ENCODE assay signal across 8 mouse cellular contexts in genomic region chr1:85794106-85794771, GRCm38 (mm10). TPM values are rescaled to one million over a fixed set of nuclear protein-coding genes. Genes with fewer than 3 reads are reported as not detected.
DNase-seq lines count a peak whose midpoint lies in the region; ATAC-seq and TF ChIP-seq lines count a peak whose summit lies in the region.

No protein-coding gene starts in this region.

- 0 out of 2 replicates have a peak, but pooled peaks cover 3% of the 10 kb centered on the region for H3K36me3 ChIP-seq in forebrain, embryonic 15.5 days
- H3K36me3 ChIP-seq in hindbrain, embryonic 11.5 days (ENCODE audit: control insufficient read depth, insufficient read depth, low read length): no peaks in the 10 kb centered on the region

- ATAC-seq in forebrain, embryonic 15.5 days (replicated peaks): peak; percentile 18
- ATAC-seq in hindbrain, embryonic 11.5 days (ENCODE audit: low FRiP score): peak; percentile 31; the same call in 1 of the 2 replicates
- ATAC-seq in megakaryocyte-erythroid progenitor cell, adult 5-6 weeks (replicated peaks; ENCODE audit: low FRiP score, low TSS enrichment, poor library complexity, severe bottlenecking): peak; percentile 70

- H3K4me3 ChIP-seq in left cerebral cortex, adult 2 months: peak overlapping the region; percentile 99
- H3K4me3 ChIP-seq in forebrain, embryonic 15.5 days: peak overlapping the region; percentile 82
- peak overlapping the region; percentile 97 for H3K4me3 ChIP-seq in hindbrain, embryonic 11.5 days (ENCODE audit: low read depth, low read length)

- intact Hi-C loops in left cerebral cortex, adult 2 months (cut with DNase I): loop anchor here (5.0 kb wide), 1 partner anchor 103 kb away; no protein-coding TSS in a partner anchor

- peak overlapping the region; percentile 90 for H3K9ac ChIP-seq in forebrain, embryonic 15.5 days (replicated peaks)
- peak overlapping the region; percentile 96 for H3K9ac ChIP-seq in hindbrain, embryonic 11.5 days (ENCODE audit: low read depth, low read length)

- H3K9me3 ChIP-seq in forebrain, embryonic 15.5 days: no peaks in the 10 kb centered on the region
- no peaks in the 10 kb centered on the region for H3K9me3 ChIP-seq in hindbrain, embryonic 11.5 days (ENCODE audit: control insufficient read depth, low read length)

- WGBS in forebrain, embryonic 15.5 days: under 1% methylated on average over 38 of the region's 38 CpGs
- whole genome bisulfite sequencing in hindbrain, embryonic 11.5 days: under 1% methylated on average over 38 of the region's 38 CpGs

- H3K27me3 ChIP-seq in forebrain, embryonic 15.5 days: no peaks in the 10 kb centered on the region
- no peaks in the 10 kb centered on the region for H3K27me3 ChIP-seq in hindbrain, embryonic 11.5 days (ENCODE audit: control insufficient read depth, insufficient read depth, low read length)

- peak; percentile 29 to 35 for DNase-seq in left cerebral cortex, adult 2 months (ENCODE audit: extremely low spot score in 1 of 2, low spot score in 2 of 2)
- DNase-seq in left cerebral cortex, adult 11 months (ENCODE audit: low spot score): no peak
- DNase-seq in c-Kit-positive CD71-positive TER-119-negative erythroid progenitor cells, embryonic 14.5 days (ENCODE audit: low read depth): peak; percentile 47
- DNase-seq in hindbrain, embryonic 11.5 days (ENCODE audit: low spot score): peak; percentile 71
- peak; percentile 7 to 31 for DNase-seq in layer of hippocampus, postnatal 25 days (ENCODE audit: extremely low spot score in 1 of 2, low spot score in 1 of 2)
- DNase-seq in spleen, adult 12 weeks (ENCODE audit: low spot score): peak; percentile 58

- peaks cover 16% of the 10 kb centered on the region for H3K4me1 ChIP-seq in forebrain, embryonic 15.5 days
- H3K4me1 ChIP-seq in hindbrain, embryonic 11.5 days (replicated peaks; ENCODE audit: control insufficient read depth, insufficient read depth, low read length): no peaks in the 10 kb centered on the region

- peak overlapping the region; percentile 92 for H3K27ac ChIP-seq in left cerebral cortex, adult 2 months
- H3K27ac ChIP-seq in forebrain, embryonic 15.5 days (replicated peaks): peak overlapping the region; percentile 95
- peak overlapping the region; percentile 95 for H3K27ac ChIP-seq in hindbrain, embryonic 11.5 days (ENCODE audit: low read depth, low read length)

- H3K4me2 ChIP-seq in forebrain, embryonic 15.5 days (replicated peaks): peak overlapping the region; percentile 58
- H3K4me2 ChIP-seq in hindbrain, embryonic 11.5 days (replicated peaks; ENCODE audit: low read depth, low read length): peak overlapping the region; percentile 67

- no peak for TF ChIP-seq CTCF in left cerebral cortex, adult 2 months (IDR thresholded peaks at IDR 0.05)

RNA-seq across cellular contexts. Expression of gene Cab39, which starts 1.0 kb away (rescaled TPM):
- total RNA-seq in left cerebral cortex, adult 2 months (2021): 100 to 1,000 TPM; 149 to 175 TPM
- 49.2 and 53.2 TPM in 2 replicates for polyA plus RNA-seq in forebrain, embryonic 15.5 days (2015; fragmentation: Nextera tagmentation; extraction: Ambion mirVana)
- 72.7 and 77.1 TPM in 2 replicates for polyA plus RNA-seq in hindbrain, embryonic 11.5 days (2014; fragmentation: Nextera tagmentation; extraction: Ambion mirVana)
- total RNA-seq in layer of hippocampus, postnatal 25 days (2021): 100 to 1,000 TPM; 149 to 151 TPM
- total RNA-seq in megakaryocyte-erythroid progenitor cell, adult 5-6 weeks (2014; fragmentation: Nextera tagmentation): 53.9 and 68.0 TPM in 2 replicates
- total RNA-seq in megakaryocyte-erythroid progenitor cell, adult 5-6 weeks (2017): 113 and 117 TPM in 2 replicates

RNA-seq across cellular contexts. Expression of gene A630001G21Rik, which starts 15.8 kb away (rescaled TPM):
- not detected for total RNA-seq in left cerebral cortex, adult 2 months (2021)
- polyA plus RNA-seq in forebrain, embryonic 15.5 days (2015; fragmentation: Nextera tagmentation; extraction: Ambion mirVana): 0.29 and 0.41 TPM in 2 replicates
- polyA plus RNA-seq in hindbrain, embryonic 11.5 days (2014; fragmentation: Nextera tagmentation; extraction: Ambion mirVana): 1.4 and 2.3 TPM in 2 replicates
- under 1 TPM; 0.44 to 0.75 TPM for total RNA-seq in layer of hippocampus, postnatal 25 days (2021)
- 35.7 and 49.8 TPM in 2 replicates for total RNA-seq in megakaryocyte-erythroid progenitor cell, adult 5-6 weeks (2014; fragmentation: Nextera tagmentation)
- total RNA-seq in megakaryocyte-erythroid progenitor cell, adult 5-6 weeks (2017): 15.5 and 23.5 TPM in 2 replicates

Comparison
In these comparisons a context has a peak if more than half of its experiments do, and no peak if none do; other contexts are left out.
1. ATAC-seq: peak in every context shown above with its lines; median percentile 70 in megakaryocyte-erythroid progenitor cell, adult 5-6 weeks; 31 in hindbrain, embryonic 11.5 days; 18 in forebrain, embryonic 15.5 days.
2. RNA of gene A630001G21Rik, which starts 15.8 kb away (total RNA-seq): 15.5 to 49.8 TPM in megakaryocyte-erythroid progenitor cell, adult 5-6 weeks; 0.44 to 0.75 TPM in layer of hippocampus, postnatal 25 days and not detected in left cerebral cortex, adult 2 months; every median in the first group is over 4 times any median in the second.
3. Peak in every context shown above with its lines, with median percentiles within 50 percentile points of each other: H3K27ac ChIP-seq and H3K4me3 ChIP-seq.